Mouse (Mus musculus) right cerebral cortex, adult 2 months (tissue): Measurements from ENCODE around the gene Scrn1.

ENCODE experiments used
- DNase-seq, 2 experiments: peaks; one replicate each; pipeline ENCODE4 v3.0.0; 2021 to 2022; ENCODE audit warnings: low spot score in 2 of 2

The Scrn1 gene

GRCm38 (mm10) chr6:54475926-54476667 lies 90.2 kb downstream of the Scrn1 start:
- peak; percentile 70 to 74 for DNase-seq

- no peak for DNase-seq
Measured at GRCm38 (mm10) chr6:54472846-54473715, 93.2 kb downstream of the Scrn1 start.

GRCm38 (mm10) chr6:54471866-54472265 lies 94.4 kb downstream of the Scrn1 start:
- DNase-seq, result no peak

- DNase-seq, result no peak
Measured at GRCm38 (mm10) chr6:54467371-54467770, 98.9 kb downstream of the Scrn1 start.

GRCm38 (mm10) chr6:54464926-54465325 lies 101.4 kb downstream of the Scrn1 start:
- DNase-seq, result no peak

GRCm38 (mm10) chr6:54463701-54464458 lies 102.4 kb downstream of the Scrn1 start:
- DNase-seq, result no peak

DNA sequence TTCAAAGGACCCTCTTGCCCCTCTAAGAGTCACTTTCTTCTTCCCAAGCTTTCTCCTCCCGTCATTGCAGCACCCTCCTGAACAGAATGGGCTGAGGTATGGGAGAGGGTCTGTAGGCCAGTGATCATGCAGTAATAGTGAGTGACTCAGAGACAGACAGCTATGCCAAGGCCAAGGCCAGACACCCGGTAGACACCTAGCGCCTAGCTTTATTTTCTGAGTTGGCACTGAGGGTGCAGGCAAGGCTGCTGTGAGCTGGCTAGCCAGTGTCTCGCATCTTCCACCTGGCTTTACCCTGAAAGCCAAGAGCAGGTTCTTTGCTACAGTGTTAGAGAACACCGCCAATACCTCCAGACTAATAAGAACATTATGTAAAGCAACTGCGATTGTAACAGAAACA lies 103.5 kb downstream of the Scrn1 start:
- DNase-seq, result no peak

DNA sequence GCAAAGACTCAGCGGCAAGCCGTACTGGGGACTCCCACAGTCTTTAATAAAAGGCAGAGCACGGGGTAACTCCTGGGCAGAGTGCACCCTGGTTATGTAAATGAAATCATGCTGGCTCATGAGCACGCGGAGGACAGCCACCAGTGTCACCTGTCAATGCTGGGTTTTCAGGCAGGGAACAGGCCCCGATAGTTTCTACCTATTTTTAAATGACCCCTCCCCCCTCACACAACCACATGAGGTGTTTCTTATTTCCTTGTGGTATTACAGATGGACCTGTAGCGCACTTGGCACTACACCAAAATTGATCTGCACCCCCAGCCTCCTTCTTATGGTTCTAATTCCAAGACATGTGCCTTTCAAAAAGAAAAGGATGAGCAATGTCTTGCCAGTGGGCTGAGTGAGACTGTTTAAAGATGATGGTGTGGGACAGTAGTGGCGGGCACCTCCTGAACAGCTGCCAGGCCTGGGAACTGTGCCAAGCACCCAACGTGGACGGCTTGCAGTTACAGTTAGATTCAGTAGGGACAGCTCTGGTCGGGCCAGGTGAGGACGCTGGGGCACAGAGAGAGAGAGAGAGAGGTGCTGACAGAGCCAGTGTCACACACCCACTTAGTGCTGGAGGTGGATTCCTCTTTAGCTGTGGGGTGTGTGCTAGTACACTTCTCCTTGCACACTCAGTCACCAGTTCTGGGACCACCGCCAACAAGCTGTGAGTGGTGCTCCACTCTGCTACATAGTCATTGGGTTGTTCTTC lies 105.2 kb downstream of the Scrn1 start:
- peak; percentile 68 to 74 for DNase-seq

DNA sequence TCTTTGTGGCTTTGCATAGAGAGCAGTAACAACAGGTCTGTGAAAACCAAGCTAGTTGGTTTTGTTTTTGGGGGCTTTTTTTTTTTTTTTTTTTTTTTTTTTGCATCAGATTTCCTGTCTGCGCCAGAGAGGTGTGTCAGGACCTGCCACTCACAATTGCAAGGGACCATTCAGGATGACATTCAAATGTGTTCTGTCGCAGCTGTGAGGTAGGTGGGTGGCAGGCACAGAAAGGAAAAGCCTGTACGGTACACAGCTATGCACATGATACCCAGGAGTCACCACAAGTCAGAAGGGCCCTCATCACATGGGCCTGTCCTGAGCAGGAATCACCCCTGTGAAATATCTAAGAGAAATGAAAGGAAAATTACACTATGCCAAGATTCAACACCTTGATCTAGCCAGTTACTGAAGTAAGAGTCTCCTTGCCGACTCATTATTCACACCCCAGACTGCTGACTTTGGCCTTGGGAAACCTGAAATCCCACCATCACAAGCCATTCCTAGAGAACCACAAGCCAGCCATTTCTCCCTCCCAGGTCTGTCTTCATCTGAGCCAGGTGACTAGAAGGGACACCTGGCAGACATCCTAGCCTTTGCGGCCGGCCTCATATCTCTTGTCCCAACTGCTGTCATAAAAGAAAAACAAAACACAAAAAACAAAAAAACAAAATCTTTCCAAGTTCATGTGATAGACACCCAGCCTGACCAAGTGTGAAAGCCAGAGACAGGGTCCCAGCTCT lies 105.9 kb downstream of the Scrn1 start:
- DNase-seq, result no peak

GRCm38 (mm10) chr6:54459661-54460060 lies 106.6 kb downstream of the Scrn1 start:
- DNase-seq, result no peak
